Mouse (Mus musculus) limb, embryonic 14.5 days (tissue): ENCODE measurements around the gene Spata45. TPM values are rescaled to one million over a fixed set of nuclear protein-coding genes. Genes with fewer than 3 reads are reported as not detected.

Experiments
- ATAC-seq: fragments of 200-750 bp; cut with Nextera tagmentation; 2 replicates; pipeline ENCODE4 v1.8.0; 2017; ENCODE audit warnings: low read depth, moderate number of reproducible peaks, moderate TSS enrichment; ENCODE audit not compliant: low FRiP score
- DNase-seq: peaks from one replicate; pipeline ENCODE4 v3.0.0-alpha.2; 2015; ENCODE audit warnings: low spot score
- H3K27ac ChIP-seq: fragments of 300-500 bp; sonication (generic); replicated peaks from 2 replicates; pipeline ENCODE4 v1.5.1; 2014; ENCODE audit warnings: low read depth, mild to moderate bottlenecking, low read length, moderate library complexity, mixed read lengths
- H3K27me3 ChIP-seq: fragments of 300-500 bp; sonication (generic); 2 replicates; pipeline ENCODE4 v1.6.1; 2014; ENCODE audit warnings: low read length, mixed read lengths; ENCODE audit not compliant: control insufficient read depth, insufficient read depth
- H3K36me3 ChIP-seq: fragments of 300-500 bp; sonication (generic); 2 replicates; pipeline ENCODE4 v1.6.1; 2014; ENCODE audit warnings: mild to moderate bottlenecking, low read length, moderate library complexity, mixed read lengths; ENCODE audit not compliant: control insufficient read depth, insufficient read depth
- H3K4me1 ChIP-seq: fragments of 300-500 bp; sonication (generic); 2 replicates; pipeline ENCODE4 v1.6.1; 2014; ENCODE audit warnings: antibody characterized with exemption, low read length, mixed read lengths; ENCODE audit not compliant: control insufficient read depth, insufficient read depth
- H3K4me2 ChIP-seq: fragments of 300-500 bp; sonication (generic); replicated peaks from 2 replicates; pipeline ENCODE4 v1.6.1; 2014; ENCODE audit warnings: low read depth, mild to moderate bottlenecking, low read length, moderate library complexity; ENCODE audit not compliant: severe bottlenecking
- H3K4me3 ChIP-seq: fragments of 300-500 bp; sonication (generic); replicated peaks from 2 replicates; pipeline ENCODE4 v1.5.1; 2014; ENCODE audit warnings: low read length
- H3K9ac ChIP-seq: fragments of 300-500 bp; sonication (generic); 2 replicates; pipeline ENCODE4 v1.6.1; 2014; ENCODE audit warnings: mild to moderate bottlenecking, low read depth, low read length, moderate library complexity; ENCODE audit not compliant: severe bottlenecking
- H3K9me3 ChIP-seq: fragments of 300-500 bp; sonication (generic); 2 replicates; pipeline ENCODE4 v1.6.1; 2016; ENCODE audit warnings: low read length; ENCODE audit not compliant: control insufficient read depth
- POLR2A ChIP-seq: fragments of 200-500 bp; IDR thresholded peaks from 2 replicates; pipeline ENCODE4 v1.8.0; 2012; ENCODE audit warnings: inconsistent platforms, mild to moderate bottlenecking, moderate library complexity, borderline replicate concordance; ENCODE audit not compliant: insufficient read depth, insufficient read length; ENCODE audit errors: extremely low read depth
- WGBS: fragments of 180-500 bp; shearing (Covaris S2); extraction: QIAGEN DNeasy Blood & Tissue Kit; methylation state at CpG from one replicate; pipeline ENCODE4 v1.1.7; 2014; 5-methylcytosine and 5-hydroxymethylcytosine counted together
- polyA plus RNA-seq, 2 experiments: library from polyadenylated mRNA; depleted of rRNA in 1 of 2; stranded (reverse) in 1 of 2; unstranded in 1 of 2; fragments of >200 nt; fragmentation: Nextera tagmentation in 1 of 2; extraction: Ambion mirVana in 1 of 2; gene quantifications; 2 replicates each; pipeline versions ENCODE4 v1.2.1 to v1.2.3; 2012 to 2014

The Spata45 gene
- polyA plus RNA-seq, 2 experiments = not detected

DNA sequence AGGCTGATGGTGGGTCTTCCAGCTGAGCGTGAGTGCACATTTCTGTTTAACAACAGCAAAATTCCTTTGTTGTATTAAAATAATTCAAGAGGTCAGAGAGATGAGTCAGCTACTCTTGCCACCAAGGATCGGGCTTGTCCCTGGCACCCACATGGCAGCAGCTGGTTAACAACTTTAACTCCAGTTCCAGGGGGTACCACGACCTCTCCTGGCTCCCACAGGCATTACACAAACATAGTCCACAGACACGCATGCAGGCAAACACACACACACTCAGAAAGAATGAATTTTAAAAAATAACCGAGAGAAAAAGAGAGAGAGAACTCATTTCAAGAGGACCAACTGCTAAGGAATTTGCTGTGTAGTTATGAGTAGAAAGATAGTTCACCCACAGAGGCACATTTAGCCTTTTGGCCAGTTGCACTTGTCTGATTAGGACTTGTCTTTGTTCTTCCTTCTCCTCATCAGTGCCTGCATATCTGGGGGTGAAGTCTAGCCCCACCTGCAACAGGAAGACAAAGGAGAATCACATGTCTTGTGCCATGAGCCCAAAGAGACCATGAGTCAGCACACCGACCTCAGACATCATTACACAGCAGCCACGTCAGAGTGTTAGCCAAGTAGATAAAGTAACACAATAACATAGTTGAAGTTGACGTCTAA is 18.6 kb downstream of the Spata45 start:
- H3K9me3 ChIP-seq = no peaks in the 10 kb centered on the region
- H3K4me3 ChIP-seq = no peak overlapping the region
- peaks cover 8% of the 10 kb centered on the region; the same call in 1 of the 2 replicates for H3K36me3 ChIP-seq
- no peak overlapping the region for H3K4me2 ChIP-seq
- no peaks in the 10 kb centered on the region for H3K4me1 ChIP-seq
- H3K27me3 ChIP-seq = no peaks in the 10 kb centered on the region
- WGBS = 74% methylated on average over 8 of the region's 8 CpGs
- H3K27ac ChIP-seq = no peak overlapping the region
- DNase-seq (no peak), ATAC-seq (no peak)
- no peak for TF ChIP-seq POLR2A
- H3K9ac ChIP-seq = no peak overlapping the region

DNA sequence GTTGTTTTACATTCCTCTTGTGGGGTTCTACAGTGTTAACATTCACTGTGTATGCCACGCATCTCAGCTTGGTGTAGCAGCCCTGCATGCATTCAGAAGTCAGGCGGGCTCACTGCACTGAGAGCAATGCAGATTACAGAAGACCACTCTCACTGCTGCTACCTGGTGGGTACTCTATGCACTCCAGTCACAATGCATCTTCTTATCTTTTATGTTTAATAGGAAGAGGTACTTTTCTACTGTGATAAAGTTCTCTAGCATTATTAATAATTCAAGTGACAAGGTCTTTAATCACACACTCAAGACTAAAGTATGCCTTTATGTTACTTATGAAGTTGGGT is 19.1 kb downstream of the Spata45 start:
- DNase-seq = no peak
- no peak for ATAC-seq
- no peaks in the 10 kb centered on the region for H3K27me3 ChIP-seq
- 77% methylated on average over 2 of the region's 2 CpGs for WGBS
- no peak overlapping the region for H3K4me2 ChIP-seq
- H3K9me3 ChIP-seq = no peaks in the 10 kb centered on the region
- H3K27ac ChIP-seq = no peak overlapping the region
- H3K36me3 ChIP-seq = peaks cover 8% of the 10 kb centered on the region; the same call in 1 of the 2 replicates
- TF ChIP-seq POLR2A = no peak
- no peak overlapping the region for H3K9ac ChIP-seq
- no peaks in the 10 kb centered on the region for H3K4me1 ChIP-seq
- H3K4me3 ChIP-seq = no peak overlapping the region

DNA sequence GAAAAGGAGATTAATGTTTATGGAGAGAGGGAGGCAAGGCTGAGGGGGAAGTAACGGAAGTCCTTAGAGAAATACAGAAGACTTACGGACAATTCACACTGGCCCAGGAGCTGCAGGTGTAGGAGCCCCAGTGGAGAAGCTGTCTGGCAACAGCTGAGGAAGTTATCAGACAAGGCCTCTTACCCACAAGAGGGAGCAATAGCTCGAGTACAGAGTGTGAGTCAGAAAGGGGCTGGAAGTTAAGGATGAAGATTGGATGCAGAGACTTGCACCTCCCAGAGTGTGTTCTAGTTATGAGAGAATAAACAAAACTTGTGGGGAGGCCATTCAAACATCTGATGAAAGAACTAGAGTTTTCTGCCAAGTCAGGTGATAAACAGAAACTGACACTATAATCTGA is 21.0 kb downstream of the Spata45 start:
- no peak overlapping the region for H3K4me2 ChIP-seq
- H3K9ac ChIP-seq = no peak overlapping the region
- no peak overlapping the region for H3K4me3 ChIP-seq
- ATAC-seq (no peak), DNase-seq (no peak)
- no peaks in the 10 kb centered on the region for H3K27me3 ChIP-seq
- no peak for TF ChIP-seq POLR2A
- H3K36me3 ChIP-seq = peaks cover 8% of the 10 kb centered on the region; the same call in 1 of the 2 replicates
- no peak overlapping the region for H3K27ac ChIP-seq
- 66% methylated on average over 3 of the region's 3 CpGs for WGBS
- H3K9me3 ChIP-seq = no peaks in the 10 kb centered on the region
- H3K4me1 ChIP-seq = peaks cover 5% of the 10 kb centered on the region; the same call in 1 of the 2 replicates

DNA sequence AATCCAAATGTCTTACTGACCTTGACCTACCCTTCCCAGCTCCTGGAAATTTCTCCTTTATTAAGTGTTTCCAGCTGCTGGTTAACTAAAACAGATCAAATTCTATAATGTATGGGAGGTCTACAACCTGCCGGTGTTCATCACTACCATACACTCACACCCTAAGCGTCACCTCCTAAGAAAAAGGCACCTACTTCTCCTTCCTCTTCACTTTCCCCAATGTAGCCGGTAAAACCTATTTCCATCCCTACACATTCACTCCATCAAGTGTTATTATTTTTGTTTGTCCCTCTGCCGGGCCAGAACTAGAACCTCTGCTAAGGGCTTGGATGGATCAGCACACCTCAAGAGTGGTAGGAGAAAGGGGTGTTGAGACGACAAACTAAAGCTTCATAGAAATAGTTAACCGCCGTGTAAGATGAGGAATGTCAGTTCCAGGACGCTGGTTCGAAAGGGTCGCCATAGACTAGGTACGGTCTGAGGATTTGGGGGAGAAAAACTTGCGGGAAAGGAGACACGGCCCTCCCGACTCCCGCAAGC is 25.9 kb downstream of the Spata45 start:
- ATAC-seq (peak; percentile 61; the same call in 1 of the 2 replicates), DNase-seq (no peak)
- 4% methylated on average over 15 of the region's 15 CpGs for WGBS
- Histone ChIP-seq H3K4me2 (peak overlapping the region; percentile 65), H3K27ac (0 out of 2 replicates have a peak overlapping the region, but pooled peaks have one; percentile 16), H3K9ac (peak overlapping the region; percentile 77), H3K36me3 (peaks cover 23% of the 10 kb centered on the region), H3K4me1 (peaks cover 12% of the 10 kb centered on the region), H3K4me3 (peak overlapping the region; percentile 81), H3K27me3 (no peaks in the 10 kb centered on the region), H3K9me3 (no peaks in the 10 kb centered on the region)
- TF ChIP-seq POLR2A = no peak

DNA sequence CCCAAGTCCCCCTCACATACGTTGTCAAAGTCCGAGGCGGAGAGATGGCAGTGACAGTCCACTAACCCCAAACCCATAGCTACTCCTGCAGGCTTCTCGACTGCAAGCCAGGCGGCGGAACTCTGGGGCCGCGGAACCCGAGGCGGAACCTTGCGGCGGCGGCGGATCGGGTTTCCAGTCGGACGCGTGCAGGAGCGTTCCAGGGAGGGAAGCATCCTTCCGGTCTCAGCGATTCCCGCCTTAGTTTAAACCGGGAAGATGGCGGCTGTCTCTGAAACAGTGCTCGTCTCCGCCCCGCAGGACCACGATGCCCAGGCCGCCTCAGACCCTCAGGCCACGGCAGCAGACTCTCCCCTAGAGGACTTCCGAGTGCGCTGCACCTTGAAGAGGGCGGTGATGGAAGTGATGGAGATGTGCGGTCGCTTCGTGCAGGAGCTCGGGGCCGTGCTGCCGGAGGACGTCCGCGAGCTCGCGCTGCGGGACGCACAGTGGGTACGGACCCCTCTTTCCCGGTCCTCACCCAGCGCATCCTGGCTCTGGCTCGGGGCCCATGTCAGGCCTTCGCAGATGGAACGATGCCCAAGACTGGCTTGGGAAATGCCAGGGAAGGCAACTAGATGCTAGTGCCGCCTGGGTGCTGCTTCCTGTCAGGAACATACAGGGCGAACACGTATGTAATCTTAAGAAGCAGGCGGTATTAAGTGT is 26.5 kb downstream of the Spata45 start, which contains the start of the genes Tatdn3 and Nsl1:
Gene Tatdn3 (minus strand): TSS at position 152 of the 705 bp plus-strand sequence.
Gene Nsl1 (plus strand): TSS at position 232 of the 705 bp plus-strand sequence.
- Histone ChIP-seq H3K9me3 (no peaks in the 10 kb centered on the region), H3K36me3 (peaks cover 28% of the 10 kb centered on the region), H3K27ac (peak within 1 kb of the TSS; percentile 16; the same call in 1 of the 2 replicates), H3K9ac (peak within 1 kb of the TSS; percentile 77), H3K4me1 (peaks cover 12% of the 10 kb centered on the region), H3K4me2 (peak within 1 kb of the TSS; percentile 65), H3K27me3 (no peaks in the 10 kb centered on the region), H3K4me3 (peak within 1 kb of the TSS; percentile 81)
- TF ChIP-seq POLR2A = peak; percentile 38; the same call in 1 of the 2 replicates
- peak; percentile 91 for DNase-seq
- under 1% methylated on average over 55 of the region's 56 CpGs for WGBS
- peak; percentile 92 for ATAC-seq
